Mouse (Mus musculus) forebrain, embryonic 14.5 days (tissue): ENCODE measurements around the gene Sowahc. TPM values are rescaled to one million over a fixed set of nuclear protein-coding genes. Genes with fewer than 3 reads are reported as not detected.

ENCODE experiments used
- ATAC-seq: fragments of 200-750 bp; cut with Nextera tagmentation; 2 replicates; pipeline ENCODE4 v1.8.0; 2017; ENCODE audit warnings: mild to moderate bottlenecking, moderate library complexity
- DNase-seq: peaks from one replicate; pipeline ENCODE4 v3.0.0-alpha.2; 2015; ENCODE audit warnings: low spot score
- H3K27ac ChIP-seq: fragments of 300-500 bp; sonication (generic); 2 replicates; pipeline ENCODE4 v1.5.1; 2014; ENCODE audit warnings: low read depth, mild to moderate bottlenecking, control low read depth, low read length, moderate library complexity
- H3K27me3 ChIP-seq: fragments of 300-500 bp; sonication (generic); replicated peaks from 2 replicates; pipeline ENCODE4 v1.6.1; 2014; ENCODE audit warnings: low read length, control low read depth, mixed read lengths; ENCODE audit not compliant: control insufficient read depth, insufficient read depth
- H3K36me3 ChIP-seq: fragments of 300-500 bp; sonication (generic); 2 replicates; pipeline ENCODE4 v1.6.1; 2014; ENCODE audit warnings: low read length, control low read depth; ENCODE audit not compliant: control insufficient read depth, insufficient read depth
- H3K4me1 ChIP-seq: fragments of 300-500 bp; sonication (generic); 2 replicates; pipeline ENCODE4 v1.6.1; 2014; ENCODE audit warnings: antibody characterized with exemption, low read length, control low read depth; ENCODE audit not compliant: control insufficient read depth, insufficient read depth
- H3K4me2 ChIP-seq: fragments of 300-500 bp; sonication (generic); 2 replicates; pipeline ENCODE4 v1.6.1; 2014; ENCODE audit warnings: mild to moderate bottlenecking, control low read depth, low read length
- H3K4me3 ChIP-seq: fragments of 300-500 bp; sonication (generic); 2 replicates; pipeline ENCODE4 v1.5.1; 2014; ENCODE audit warnings: low read depth, low read length, control low read depth
- H3K9ac ChIP-seq: fragments of 300-500 bp; sonication (generic); 2 replicates; pipeline ENCODE4 v1.6.1; 2014; ENCODE audit warnings: mild to moderate bottlenecking, low read length, control low read depth, moderate library complexity
- H3K9me3 ChIP-seq: fragments of 300-500 bp; sonication (generic); replicated peaks from 2 replicates; pipeline ENCODE4 v1.6.1; 2016; ENCODE audit warnings: low read length, control low read depth, mixed read lengths; ENCODE audit not compliant: control insufficient read depth
- WGBS: fragments of 180-500 bp; shearing (Covaris S2); extraction: QIAGEN DNeasy Blood & Tissue Kit; methylation state at CpG from one replicate; pipeline ENCODE4 v1.1.7; 2014; 5-methylcytosine and 5-hydroxymethylcytosine counted together
- polyA plus RNA-seq: library from polyadenylated mRNA; unstranded; fragments of >200 nt; fragmentation: Nextera tagmentation; extraction: Ambion mirVana; gene quantifications from 2 replicates; pipeline ENCODE4 v1.2.1, GENCODE M21; 2014

Gene Sowahc
- polyA plus RNA-seq = 10.8 and 13.1 TPM in 2 replicates

DNA sequence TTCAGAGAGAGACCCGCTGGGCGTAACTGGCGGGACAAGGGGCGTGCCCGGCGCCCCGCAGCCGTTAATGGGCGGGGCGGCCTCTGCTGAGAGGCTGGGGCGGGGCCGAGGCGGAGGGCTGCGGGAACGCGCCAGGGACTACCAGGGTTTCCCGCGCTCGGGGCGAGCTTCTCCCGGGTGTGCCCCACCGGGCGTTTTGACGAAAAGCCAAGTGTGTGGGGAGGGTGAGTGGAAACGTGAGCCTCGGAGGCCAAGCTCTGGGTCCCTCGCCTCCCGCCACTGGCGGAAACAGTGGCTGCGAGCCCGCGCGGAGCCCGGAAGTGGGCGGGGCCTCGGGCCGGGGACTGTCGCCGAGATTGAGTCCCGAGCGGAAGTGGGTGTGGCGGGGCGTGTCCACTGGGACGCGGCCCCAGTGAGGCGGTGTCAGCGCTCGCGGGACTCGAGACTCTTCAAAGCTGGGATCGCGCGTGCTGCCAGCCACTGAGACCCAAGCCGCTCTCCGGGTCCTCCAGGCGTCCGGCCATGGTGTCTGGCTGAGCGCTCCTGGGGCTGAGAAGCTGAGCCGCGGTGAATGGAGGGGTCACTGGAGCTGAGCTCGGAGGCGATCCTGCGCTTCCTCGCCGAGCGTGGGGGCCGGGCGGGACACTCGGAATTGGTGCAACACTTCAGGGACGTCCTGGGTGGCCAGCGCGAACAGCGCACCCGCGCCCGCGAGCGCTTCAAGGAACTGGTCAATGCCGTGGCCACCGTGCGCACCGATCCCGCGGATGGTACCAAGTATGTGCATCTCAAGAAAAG, at the start of gene Sowahc, which contains the start of gene Sept10:
Sowahc (plus strand) TSS at position 481 of the 798 bp plus-strand sequence.
Sept10 (minus strand) TSS at position 375 of the 798 bp plus-strand sequence.
- peaks cover 28% of the 10 kb centered on the region for H3K4me1 ChIP-seq
- H3K4me3 ChIP-seq = peak within 1 kb of the TSS; percentile 81
- H3K27me3 ChIP-seq = no peaks in the 10 kb centered on the region
- DNase-seq (peak; percentile 98), ATAC-seq (peak; percentile 97)
- H3K9me3 ChIP-seq = no peaks in the 10 kb centered on the region
- peak within 1 kb of the TSS; percentile 100 for H3K4me2 ChIP-seq
- peak within 1 kb of the TSS; percentile 96 for H3K27ac ChIP-seq
- no peaks in the 10 kb centered on the region for H3K36me3 ChIP-seq
- peak within 1 kb of the TSS; percentile 94 for H3K9ac ChIP-seq
- WGBS = under 1% methylated on average over 83 of the region's 84 CpGs

GRCm38 (mm10) chr10:59172539-59172938, 49.2 kb upstream of the Sowahc start:
- ATAC-seq (no peak), DNase-seq (no peak)
- Histone ChIP-seq H3K9ac (no peak overlapping the region), H3K4me2 (no peak overlapping the region), H3K4me1 (no peaks in the 10 kb centered on the region), H3K27me3 (no peaks in the 10 kb centered on the region), H3K4me3 (no peak overlapping the region), H3K27ac (no peak overlapping the region), H3K9me3 (no peaks in the 10 kb centered on the region), H3K36me3 (peaks cover 19% of the 10 kb centered on the region)
- 90% methylated on average over 1 of the region's 1 CpGs for WGBS

DNA sequence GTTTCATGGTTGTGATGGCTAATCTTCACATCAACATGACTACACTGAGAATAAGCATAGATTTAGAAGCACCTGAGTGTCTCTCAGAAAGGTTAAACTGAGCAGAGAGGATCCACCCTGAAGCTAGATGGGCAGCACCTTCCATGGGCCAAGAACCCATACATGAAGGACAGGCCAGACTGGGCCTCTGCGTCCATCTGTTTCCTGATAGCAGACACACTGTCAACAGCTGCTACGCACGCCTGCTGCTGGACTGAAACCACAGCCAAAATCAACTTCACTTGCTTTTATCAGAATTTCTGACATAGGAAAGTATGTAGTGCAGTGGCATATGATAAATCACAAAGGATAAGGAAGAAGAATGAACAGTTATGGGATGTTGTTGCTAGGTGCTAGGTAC, 42.1 kb upstream of the Sowahc start:
- no peaks in the 10 kb centered on the region for H3K9me3 ChIP-seq
- H3K36me3 ChIP-seq = peaks cover 24% of the 10 kb centered on the region
- WGBS = 95% methylated on average over 3 of the region's 3 CpGs
- no peaks in the 10 kb centered on the region for H3K4me1 ChIP-seq
- no peak for ATAC-seq
- H3K9ac ChIP-seq = no peak overlapping the region
- no peak overlapping the region for H3K27ac ChIP-seq
- H3K27me3 ChIP-seq = no peaks in the 10 kb centered on the region
- no peak overlapping the region for H3K4me2 ChIP-seq
- H3K4me3 ChIP-seq = no peak overlapping the region
- no peak for DNase-seq

DNA sequence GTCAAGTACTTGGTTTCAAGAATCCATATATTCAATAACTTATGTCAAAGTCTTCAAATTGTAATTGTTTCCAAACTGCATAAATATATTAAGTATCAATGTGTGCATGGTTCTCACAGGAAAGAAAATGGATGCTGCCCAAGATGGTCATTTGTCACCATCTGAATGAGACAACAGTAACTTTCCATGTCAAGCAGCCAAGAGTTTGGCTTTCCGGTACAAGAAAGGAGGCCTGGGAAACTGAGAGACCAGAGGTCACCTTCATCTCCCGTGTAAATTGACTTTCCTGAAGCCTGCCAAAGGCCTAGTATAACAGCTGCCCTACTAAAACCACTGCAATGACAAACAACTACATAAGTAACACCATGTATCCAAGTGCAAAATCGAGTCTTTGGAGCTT, 39.4 kb upstream of the Sowahc start:
- Histone ChIP-seq H3K4me3 (no peak overlapping the region), H3K9ac (no peak overlapping the region), H3K9me3 (no peaks in the 10 kb centered on the region), H3K36me3 (peaks cover 12% of the 10 kb centered on the region), H3K27ac (no peak overlapping the region), H3K4me1 (no peaks in the 10 kb centered on the region), H3K4me2 (no peak overlapping the region), H3K27me3 (no peaks in the 10 kb centered on the region)
- DNase-seq (no peak), ATAC-seq (no peak)
- WGBS = 83% methylated on average over 3 of the region's 3 CpGs

- ATAC-seq (no peak), DNase-seq (peak; percentile 25)
- Histone ChIP-seq H3K27me3 (no peaks in the 10 kb centered on the region), H3K4me3 (no peak overlapping the region), H3K27ac (no peak overlapping the region), H3K4me1 (no peaks in the 10 kb centered on the region; the same call in 1 of the 2 replicates), H3K9me3 (no peaks in the 10 kb centered on the region), H3K9ac (no peak overlapping the region), H3K36me3 (peaks cover 6% of the 10 kb centered on the region; the same call in 1 of the 2 replicates), H3K4me2 (no peak overlapping the region)
- whole genome bisulfite sequencing = 81% methylated on average over 5 of the region's 5 CpGs
Measured at GRCm38 (mm10) chr10:59194891-59195290, 26.9 kb upstream of the Sowahc start.

DNA sequence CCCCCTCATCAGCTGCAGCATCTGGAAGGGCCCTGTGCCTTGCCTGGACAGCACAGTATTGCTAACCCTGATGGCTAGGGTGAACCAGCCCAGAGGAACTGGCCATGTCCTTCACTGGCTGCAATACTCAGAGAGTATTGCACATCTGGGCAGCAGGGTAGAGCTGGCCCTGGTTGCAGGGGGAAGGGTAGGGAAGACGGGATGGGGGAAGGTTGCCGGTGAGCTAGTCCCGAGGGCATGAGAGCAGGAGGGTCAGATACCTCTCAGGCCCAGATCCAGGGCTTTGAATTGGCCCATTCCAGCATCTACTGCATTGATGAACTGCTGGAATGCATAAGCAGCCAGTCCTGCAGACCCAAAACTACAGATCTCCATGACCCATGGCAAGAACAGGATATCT, 25.0 kb upstream of the Sowahc start:
- Histone ChIP-seq H3K4me3 (no peak overlapping the region), H3K9ac (no peak overlapping the region), H3K27ac (no peak overlapping the region), H3K36me3 (0 out of 2 replicates have a peak, but pooled peaks cover 3% of the 10 kb centered on the region), H3K4me2 (no peak overlapping the region), H3K4me1 (no peaks in the 10 kb centered on the region; the same call in 1 of the 2 replicates), H3K27me3 (no peaks in the 10 kb centered on the region), H3K9me3 (no peaks in the 10 kb centered on the region)
- DNase-seq (no peak), ATAC-seq (no peak)
- WGBS = 92% methylated on average over 3 of the region's 3 CpGs

GRCm38 (mm10) chr10:59200011-59200410, 21.7 kb upstream of the Sowahc start:
- H3K4me2 ChIP-seq = no peak overlapping the region
- no peaks in the 10 kb centered on the region for H3K27me3 ChIP-seq
- H3K27ac ChIP-seq = no peak overlapping the region
- ATAC-seq (no peak), DNase-seq (no peak)
- H3K36me3 ChIP-seq = no peaks in the 10 kb centered on the region
- no peaks in the 10 kb centered on the region; the same call in 1 of the 2 replicates for H3K4me1 ChIP-seq
- no peak overlapping the region for H3K4me3 ChIP-seq
- no peak overlapping the region for H3K9ac ChIP-seq
- no peaks in the 10 kb centered on the region; the same call in 1 of the 2 replicates for H3K9me3 ChIP-seq

DNA sequence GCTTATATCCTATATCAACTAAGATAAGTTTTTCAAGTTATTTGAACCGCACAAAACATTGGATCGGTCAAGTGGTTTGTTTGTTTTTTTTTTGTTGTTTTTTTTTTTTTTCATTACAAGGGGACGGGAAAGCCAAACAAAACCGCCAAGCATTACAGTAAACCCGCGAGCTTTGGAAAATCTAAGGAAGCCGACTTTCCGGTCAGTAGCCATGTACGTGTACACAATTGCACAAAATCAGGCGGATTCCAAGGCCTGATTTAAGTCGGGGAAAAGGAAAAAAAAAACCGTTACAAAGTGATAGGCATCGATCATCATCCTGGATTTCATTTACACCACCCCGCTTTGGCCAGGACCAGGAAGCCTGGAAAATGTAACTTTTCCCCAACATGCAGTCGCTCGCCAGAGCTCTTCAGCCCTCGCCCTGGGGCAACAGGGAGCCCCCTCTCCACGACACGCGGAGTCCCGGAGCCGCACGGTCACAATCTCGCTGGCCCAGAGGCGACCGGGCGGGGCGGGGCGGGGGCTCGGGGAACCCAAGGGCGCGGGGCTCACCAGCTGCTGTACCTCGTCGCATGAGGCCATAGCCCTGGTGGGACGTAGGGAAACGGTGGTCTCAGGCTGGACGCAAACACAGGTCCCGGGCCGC, 805 bp upstream of the Sowahc start:
- DNase-seq = peak; percentile 68
- WGBS = 1% methylated on average over 39 of the region's 39 CpGs
- no peak for ATAC-seq
- H3K9ac ChIP-seq = peak overlapping the region; percentile 94
- H3K4me2 ChIP-seq = peak overlapping the region; percentile 100
- H3K4me3 ChIP-seq = peak overlapping the region; percentile 81
- H3K4me1 ChIP-seq = peaks cover 28% of the 10 kb centered on the region
- H3K27me3 ChIP-seq = no peaks in the 10 kb centered on the region
- peak overlapping the region; percentile 96 for H3K27ac ChIP-seq
- H3K36me3 ChIP-seq = no peaks in the 10 kb centered on the region
- no peaks in the 10 kb centered on the region for H3K9me3 ChIP-seq
